Mouse (Mus musculus): ENCODE data around the gene 1520401A03Rik. TPM values are rescaled to one million over a fixed set of nuclear protein-coding genes. Genes with fewer than 3 reads are reported as not detected.

1520401A03Rik gene
- polyA plus RNA-seq, 1 experiment from 2014 or later = 0.30 TPM

GRCm38 (mm10) chr17:23674271-23674952, 48.2 kb downstream of the 1520401A03Rik start:
- H3K27me3 ChIP-seq = peaks cover 50% of the 10 kb centered on the region
- H3K9ac ChIP-seq (replicated peaks) = peak overlapping the region; percentile 72
- no peak for ATAC-seq
- H3K4me2 ChIP-seq (replicated peaks) = peak overlapping the region; percentile 73
- H3K27ac ChIP-seq = no peak overlapping the region
- peaks cover 44% of the 10 kb centered on the region for H3K4me1 ChIP-seq (replicated peaks)
- WGBS = 45% methylated on average over 9 of the region's 9 CpGs
- peaks cover 7% of the 10 kb centered on the region; the same call in 1 of the 2 replicates for H3K36me3 ChIP-seq
- peak overlapping the region; percentile 63 for H3K4me3 ChIP-seq (replicated peaks)
- H3K9me3 ChIP-seq = no peaks in the 10 kb centered on the region

DNA sequence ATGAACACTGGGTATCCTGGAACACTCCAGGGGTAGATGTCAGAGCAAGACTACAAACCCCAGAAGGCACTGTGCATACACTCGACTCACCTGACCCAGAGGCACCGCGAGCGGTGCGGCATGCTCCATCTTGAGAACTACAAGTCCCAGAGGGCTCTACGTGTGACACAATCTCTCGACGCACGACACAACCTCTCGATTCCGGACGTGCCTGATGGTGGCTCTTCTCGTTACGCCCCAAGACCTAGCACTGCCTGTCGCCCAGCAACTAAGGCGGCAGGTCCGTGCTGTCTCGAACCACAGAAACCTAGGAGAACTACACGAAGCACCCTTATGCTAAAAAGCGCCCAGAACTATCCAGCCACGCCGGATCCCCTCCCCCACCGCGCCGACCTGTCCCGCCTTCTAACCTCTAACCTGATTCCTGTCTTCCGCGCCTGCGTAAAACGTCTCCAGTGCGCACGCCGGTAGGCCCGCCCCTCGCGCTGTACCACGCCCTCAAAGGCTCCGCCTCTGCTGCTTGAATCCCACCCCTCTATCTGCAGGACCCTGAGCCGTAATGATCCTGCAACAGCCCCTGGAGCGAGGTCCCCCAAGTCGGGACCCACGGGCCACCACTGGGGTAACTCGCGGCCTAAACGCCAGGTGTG, 49.0 kb downstream of the 1520401A03Rik start, which contains the start of the genes Hcfc1r1 and Thoc6:
Gene Hcfc1r1, plus strand, starts transcription at position 173 of the 650 bp plus-strand sequence.
Gene Thoc6, minus strand, starts transcription at position 459 of the 650 bp plus-strand sequence.
- Histone ChIP-seq H3K4me3 (replicated peaks) (peak within 1 kb of the TSS; percentile 63), H3K9me3 (no peaks in the 10 kb centered on the region), H3K4me2 (replicated peaks) (peak within 1 kb of the TSS; percentile 73), H3K36me3 (peaks cover 15% of the 10 kb centered on the region), H3K9ac (replicated peaks) (peak within 1 kb of the TSS; percentile 72), H3K27me3 (peaks cover 41% of the 10 kb centered on the region), H3K27ac (peak within 1 kb of the TSS; percentile 77; the same call in 1 of the 2 replicates), H3K4me1 (replicated peaks) (peaks cover 40% of the 10 kb centered on the region)
- peak; percentile 96 for ATAC-seq
- WGBS = under 1% methylated on average over 45 of the region's 45 CpGs

DNA sequence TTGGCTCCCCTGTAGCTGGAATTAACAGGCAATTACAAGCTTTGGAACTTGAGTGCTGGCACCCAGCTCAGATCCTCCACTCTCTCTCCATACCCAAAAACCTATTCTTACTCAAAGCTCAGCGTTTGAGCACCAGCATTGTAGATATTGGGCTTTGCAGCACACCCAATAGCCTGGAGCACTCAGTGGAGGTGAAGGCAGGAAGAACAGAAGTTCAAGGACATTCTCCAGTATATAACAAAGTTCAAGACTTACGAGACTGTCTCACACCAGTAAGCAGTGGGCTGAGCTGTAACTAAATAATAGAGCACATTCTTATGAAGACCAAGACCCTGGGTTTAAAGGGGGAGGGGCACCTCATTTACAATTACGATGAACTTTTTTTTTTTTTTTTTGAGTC, 49.8 kb downstream of the 1520401A03Rik start:
- Histone ChIP-seq H3K27ac (no peak overlapping the region), H3K4me2 (replicated peaks) (peak overlapping the region; percentile 73), H3K4me1 (replicated peaks) (peaks cover 40% of the 10 kb centered on the region), H3K9me3 (no peaks in the 10 kb centered on the region), H3K36me3 (peaks cover 23% of the 10 kb centered on the region), H3K9ac (replicated peaks) (0 out of 2 replicates have a peak overlapping the region, but pooled peaks have one; percentile 72), H3K4me3 (replicated peaks) (peak overlapping the region; percentile 63; the same call in 1 of the 2 replicates), H3K27me3 (peaks cover 33% of the 10 kb centered on the region)
- ATAC-seq = peak; percentile 0; the same call in 1 of the 2 replicates
- WGBS = 73% methylated on average over 3 of the region's 3 CpGs

DNA sequence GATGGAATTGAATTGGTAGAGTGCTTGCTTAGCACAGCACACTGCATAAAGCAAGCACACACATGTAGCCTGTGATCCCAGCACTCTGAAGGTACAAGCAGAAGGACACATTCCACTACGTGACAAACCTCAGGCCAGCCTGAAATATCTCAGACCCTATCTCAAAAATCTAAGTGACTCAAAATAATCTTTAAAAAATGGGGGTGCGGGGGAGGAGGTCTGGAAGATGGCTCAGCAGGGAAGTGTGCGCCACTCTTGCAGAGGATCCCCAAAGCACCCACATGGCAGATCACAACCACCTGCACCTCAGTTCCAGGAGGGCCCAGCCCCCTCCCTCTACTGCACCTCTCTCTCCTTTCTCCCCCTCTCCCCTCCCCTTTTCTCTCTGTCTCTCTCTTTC, 51.1 kb downstream of the 1520401A03Rik start:
- Histone ChIP-seq H3K9me3 (no peaks in the 10 kb centered on the region), H3K27ac (no peak overlapping the region), H3K36me3 (peaks cover 36% of the 10 kb centered on the region), H3K4me2 (replicated peaks) (no peak overlapping the region), H3K9ac (replicated peaks) (no peak overlapping the region; the same call in 1 of the 2 replicates), H3K4me3 (replicated peaks) (no peak overlapping the region), H3K4me1 (replicated peaks) (peaks cover 30% of the 10 kb centered on the region), H3K27me3 (peaks cover 23% of the 10 kb centered on the region)
- 97% methylated on average over 3 of the region's 3 CpGs for WGBS
- no peak for ATAC-seq

DNA sequence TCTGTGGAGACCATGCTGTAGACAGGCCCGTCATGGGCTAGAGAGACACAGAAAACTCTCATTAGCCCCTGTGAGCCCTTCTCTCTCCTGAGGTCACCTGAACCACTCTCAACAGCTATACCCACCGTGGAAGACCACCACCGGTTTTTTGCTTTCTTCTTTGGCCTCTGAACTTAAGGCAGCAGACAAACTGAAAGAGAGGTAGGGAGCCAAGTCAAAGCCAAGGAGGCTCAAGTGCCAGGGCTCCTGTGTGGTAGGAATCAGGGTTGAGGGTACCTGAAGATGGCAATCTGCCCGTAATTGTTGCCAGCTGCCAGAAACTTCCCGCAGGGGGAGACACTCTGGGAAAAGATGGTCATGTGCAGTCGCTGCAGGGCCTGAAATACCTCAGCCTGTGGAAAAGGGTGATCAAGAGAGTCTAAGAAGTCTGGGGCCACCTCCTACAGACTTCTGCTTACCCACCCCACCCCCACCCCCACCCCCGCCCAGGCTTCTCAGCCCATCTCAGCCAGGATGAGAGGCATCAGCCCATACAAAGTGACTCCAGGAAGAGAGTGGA, 52.0 kb downstream of the 1520401A03Rik start:
- Histone ChIP-seq H3K4me3 (replicated peaks) (no peak overlapping the region), H3K27ac (no peak overlapping the region), H3K27me3 (peaks cover 14% of the 10 kb centered on the region), H3K9ac (replicated peaks) (no peak overlapping the region), H3K36me3 (peaks cover 37% of the 10 kb centered on the region), H3K4me2 (replicated peaks) (no peak overlapping the region), H3K4me1 (replicated peaks) (peaks cover 20% of the 10 kb centered on the region), H3K9me3 (no peaks in the 10 kb centered on the region)
- 94% methylated on average over 7 of the region's 7 CpGs for WGBS
- ATAC-seq = no peak

DNA sequence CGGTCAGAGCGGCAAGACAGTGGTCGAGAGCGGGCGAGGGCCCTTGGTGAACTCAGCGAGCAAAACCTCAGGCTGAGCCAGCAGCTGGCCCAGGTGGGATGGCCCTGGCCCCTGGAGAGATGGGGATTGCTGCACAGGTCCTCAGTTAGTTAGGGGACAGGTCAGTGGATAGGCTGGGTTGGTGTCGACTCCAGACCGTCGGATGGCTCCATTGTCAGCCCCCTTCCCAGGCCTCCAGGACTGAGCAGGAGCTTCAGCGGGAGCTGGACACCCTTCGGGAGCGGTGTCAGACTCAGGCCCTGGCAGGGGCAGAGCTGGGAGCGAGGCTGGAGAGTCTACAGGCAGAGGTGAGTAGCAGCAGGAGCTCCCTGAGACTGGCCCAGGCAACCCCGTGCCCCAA, 57.1 kb downstream of the 1520401A03Rik start:
- Histone ChIP-seq H3K36me3 (peaks cover 37% of the 10 kb centered on the region), H3K9me3 (no peaks in the 10 kb centered on the region), H3K27ac (no peak overlapping the region), H3K4me3 (replicated peaks) (no peak overlapping the region), H3K27me3 (peaks cover 32% of the 10 kb centered on the region), H3K4me1 (replicated peaks) (no peaks in the 10 kb centered on the region), H3K4me2 (replicated peaks) (no peak overlapping the region), H3K9ac (replicated peaks) (peak overlapping the region; percentile 6; the same call in 1 of the 2 replicates)
- 0 out of 2 replicates have a peak, but pooled peaks have one; percentile 12 for ATAC-seq
- 79% methylated on average over 14 of the region's 14 CpGs for WGBS

GRCm38 (mm10) chr17:23664556-23665021, 58.0 kb downstream of the 1520401A03Rik start:
- Histone ChIP-seq H3K4me2 (replicated peaks) (no peak overlapping the region), H3K27ac (no peak overlapping the region), H3K4me3 (replicated peaks) (no peak overlapping the region), H3K36me3 (peaks cover 31% of the 10 kb centered on the region), H3K27me3 (peaks cover 42% of the 10 kb centered on the region), H3K4me1 (replicated peaks) (no peaks in the 10 kb centered on the region), H3K9ac (replicated peaks) (no peak overlapping the region), H3K9me3 (no peaks in the 10 kb centered on the region)
- ATAC-seq = peak; percentile 41
- 5% methylated on average over 5 of the region's 5 CpGs for WGBS

DNA sequence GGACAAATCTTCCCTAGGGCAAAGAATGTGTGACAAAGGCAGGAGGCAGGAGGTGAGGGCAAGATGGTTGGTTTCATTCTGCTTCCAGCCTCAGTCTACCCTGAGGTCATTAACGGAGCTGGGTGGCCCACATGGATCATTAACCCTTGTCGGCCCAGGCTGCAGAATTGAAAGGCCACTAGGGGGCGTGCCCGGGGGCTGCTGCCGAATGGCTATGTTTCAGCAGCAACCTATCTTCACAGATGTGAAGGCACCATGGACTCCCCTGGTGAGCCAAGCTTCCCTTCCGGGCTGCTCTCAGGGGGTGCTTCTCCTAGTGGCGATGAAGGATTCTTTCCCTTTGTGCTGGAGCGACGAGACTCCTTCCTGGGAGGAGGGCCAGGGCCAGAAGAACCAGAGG, 61.1 kb downstream of the 1520401A03Rik start:
- no peak overlapping the region for H3K4me2 ChIP-seq (replicated peaks)
- WGBS = 1% methylated on average over 9 of the region's 9 CpGs
- no peaks in the 10 kb centered on the region for H3K4me1 ChIP-seq (replicated peaks)
- H3K9me3 ChIP-seq = no peaks in the 10 kb centered on the region
- H3K9ac ChIP-seq (replicated peaks) = no peak overlapping the region
- peaks cover 53% of the 10 kb centered on the region for H3K27me3 ChIP-seq
- H3K36me3 ChIP-seq = peaks cover 1% of the 10 kb centered on the region
- no peak for ATAC-seq
- H3K27ac ChIP-seq = no peak overlapping the region
- H3K4me3 ChIP-seq (replicated peaks) = no peak overlapping the region

DNA sequence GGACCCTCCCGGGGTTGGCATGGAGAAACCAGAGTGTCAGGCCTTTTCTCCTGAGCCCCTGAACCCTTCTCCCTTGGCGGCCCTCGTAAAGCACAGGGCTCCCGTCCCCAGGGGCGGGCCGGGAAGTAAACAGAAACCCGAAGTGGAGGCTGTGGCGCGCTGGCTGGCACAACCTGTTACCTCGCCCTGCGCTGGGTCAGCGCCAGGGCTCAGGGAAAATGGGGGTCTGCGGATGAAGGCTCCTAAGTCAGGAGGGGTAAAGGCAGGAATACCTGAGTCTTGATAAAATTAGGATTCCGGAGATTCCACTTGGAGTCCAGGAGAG, 61.7 kb downstream of the 1520401A03Rik start:
- WGBS = 7% methylated on average over 14 of the region's 14 CpGs
- peaks cover 53% of the 10 kb centered on the region for H3K27me3 ChIP-seq
- no peaks in the 10 kb centered on the region for H3K4me1 ChIP-seq (replicated peaks)
- H3K9me3 ChIP-seq = no peaks in the 10 kb centered on the region
- no peak overlapping the region for H3K4me2 ChIP-seq (replicated peaks)
- no peak overlapping the region for H3K9ac ChIP-seq (replicated peaks)
- H3K36me3 ChIP-seq = no peaks in the 10 kb centered on the region
- ATAC-seq = no peak
- no peak overlapping the region for H3K4me3 ChIP-seq (replicated peaks)
- H3K27ac ChIP-seq = no peak overlapping the region

- no peak within 1 kb of the TSS for H3K9ac ChIP-seq (replicated peaks)
- H3K36me3 ChIP-seq = no peaks in the 10 kb centered on the region
- no peaks in the 10 kb centered on the region for H3K4me1 ChIP-seq (replicated peaks)
- WGBS = 8% methylated on average over 27 of the region's 27 CpGs
- 0 out of 2 replicates have a peak within 1 kb of the TSS, but pooled peaks have one; percentile 5 for H3K4me3 ChIP-seq (replicated peaks)
- no peak within 1 kb of the TSS for H3K27ac ChIP-seq
- H3K9me3 ChIP-seq = no peaks in the 10 kb centered on the region
- ATAC-seq = no peak
- peaks cover 53% of the 10 kb centered on the region for H3K27me3 ChIP-seq
- H3K4me2 ChIP-seq (replicated peaks) = no peak within 1 kb of the TSS
Observed at GRCm38 (mm10) chr17:23660117-23660875, 62.3 kb downstream of the 1520401A03Rik start, which contains the start of gene Bicdl2. TSS of gene Bicdl2 (plus strand) at chr17:23660506.

DNA sequence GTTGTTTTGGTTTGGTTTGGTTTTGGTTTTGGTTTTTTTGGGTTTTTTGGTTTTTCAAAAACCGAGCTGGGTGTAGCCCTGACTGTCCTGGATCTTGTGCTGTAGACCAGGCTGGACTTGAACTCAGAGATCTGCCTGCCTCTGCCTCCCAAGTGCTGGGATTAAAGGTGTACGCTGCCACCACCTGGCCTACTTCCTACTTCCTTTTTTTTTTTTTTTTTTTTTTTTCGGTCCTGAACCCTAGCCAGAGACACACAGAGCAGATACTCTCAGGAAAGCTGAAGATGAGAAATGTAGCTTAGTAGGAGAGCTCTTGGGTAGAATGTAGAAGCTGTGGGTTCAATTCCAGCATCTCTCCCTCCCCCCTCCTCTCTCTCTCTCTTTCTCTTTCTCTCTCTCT, 64.1 kb downstream of the 1520401A03Rik start:
- Histone ChIP-seq H3K4me1 (replicated peaks) (no peaks in the 10 kb centered on the region), H3K27ac (no peak overlapping the region), H3K27me3 (peaks cover 49% of the 10 kb centered on the region), H3K9me3 (no peaks in the 10 kb centered on the region), H3K9ac (replicated peaks) (no peak overlapping the region), H3K4me2 (replicated peaks) (no peak overlapping the region), H3K36me3 (no peaks in the 10 kb centered on the region), H3K4me3 (replicated peaks) (no peak overlapping the region)
- WGBS = 90% methylated on average over 3 of the region's 3 CpGs
- no peak for ATAC-seq
